Mouse (Mus musculus): ENCODE results near the gene Rasgrf2. TPM values are rescaled to one million over a fixed set of nuclear protein-coding genes. Genes with fewer than 3 reads are reported as not detected.

The Rasgrf2 gene
- polyA plus RNA-seq, 1 experiment, result 3.7 TPM

DNA sequence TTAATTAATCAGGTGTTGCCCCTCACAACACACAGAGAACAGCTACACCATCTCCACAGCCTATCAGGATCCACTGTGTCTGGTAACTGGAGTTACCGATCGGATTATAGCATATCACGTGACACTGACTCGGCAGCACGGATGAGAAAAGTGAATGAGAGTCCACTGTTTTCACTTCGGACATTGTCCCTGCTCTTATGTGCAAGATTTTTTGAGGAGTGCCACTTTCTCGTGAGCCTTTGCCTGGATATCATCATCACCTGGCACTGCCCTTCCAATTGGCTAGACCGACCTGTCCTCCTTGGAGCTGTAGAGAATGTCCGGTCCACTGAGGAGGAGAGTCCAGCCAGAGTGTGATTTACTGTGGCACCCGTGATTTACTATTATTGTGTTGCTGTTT lies 109.3 kb downstream of the Rasgrf2 start:
- H3K27me3 ChIP-seq (replicated peaks; ENCODE audit: control insufficient read depth, insufficient read depth, low read length), result no peaks in the 10 kb centered on the region
- WGBS, result 45% methylated on average over 10 of the region's 10 CpGs
- no peak overlapping the region for H3K27ac ChIP-seq (ENCODE audit: insufficient read depth, low read depth, low read length)
- no peak for TF ChIP-seq CTCF (conservative IDR thresholded peaks at IDR 0.05; ENCODE audit: insufficient read depth, insufficient read length, low read depth, low read length)
- no peak for TF ChIP-seq POLR2A (IDR thresholded peaks at IDR 0.05; ENCODE audit: low read depth, low read length)
- DNase-seq, result no peak
- no peak overlapping the region for H3K4me3 ChIP-seq (ENCODE audit: insufficient read depth, low read depth, low read length)
- H3K36me3 ChIP-seq (ENCODE audit: control insufficient read depth, insufficient read depth, low read length), result no peaks in the 10 kb centered on the region
- no peaks in the 10 kb centered on the region for H3K4me1 ChIP-seq (ENCODE audit: control insufficient read depth, insufficient read depth, low read length)

DNA sequence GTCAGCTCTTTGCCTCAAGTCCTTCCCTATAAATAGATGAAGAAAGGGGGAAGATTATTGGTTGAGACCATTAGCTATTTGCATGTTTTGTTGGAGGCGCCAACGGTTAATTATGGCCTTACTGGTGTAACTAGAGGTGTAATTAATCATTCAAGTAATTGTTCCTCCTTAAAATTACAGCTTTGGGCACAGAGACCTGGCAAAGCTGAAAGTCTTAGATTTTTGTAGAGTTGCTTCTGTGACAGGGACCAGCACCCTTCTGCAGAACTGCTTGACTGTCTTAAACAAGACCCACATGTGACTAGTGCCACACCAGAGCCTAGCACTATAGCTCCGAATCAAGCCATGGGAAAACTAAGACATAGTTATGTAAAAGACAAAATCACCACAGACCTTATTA lies 134.5 kb downstream of the Rasgrf2 start:
- no peaks in the 10 kb centered on the region for H3K27me3 ChIP-seq (replicated peaks; ENCODE audit: control insufficient read depth, insufficient read depth, low read length)
- no peak overlapping the region for H3K4me3 ChIP-seq (ENCODE audit: insufficient read depth, low read depth, low read length)
- no peaks in the 10 kb centered on the region for H3K36me3 ChIP-seq (ENCODE audit: control insufficient read depth, insufficient read depth, low read length)
- H3K27ac ChIP-seq (ENCODE audit: insufficient read depth, low read depth, low read length), result no peak overlapping the region
- DNase-seq, result no peak
- no peak for TF ChIP-seq CTCF (conservative IDR thresholded peaks at IDR 0.05; ENCODE audit: insufficient read depth, insufficient read length, low read depth, low read length)
- TF ChIP-seq POLR2A (IDR thresholded peaks at IDR 0.05; ENCODE audit: low read depth, low read length), result no peak
- no peaks in the 10 kb centered on the region for H3K4me1 ChIP-seq (ENCODE audit: control insufficient read depth, insufficient read depth, low read length)
- 55% methylated on average over 3 of the region's 3 CpGs for WGBS

DNA sequence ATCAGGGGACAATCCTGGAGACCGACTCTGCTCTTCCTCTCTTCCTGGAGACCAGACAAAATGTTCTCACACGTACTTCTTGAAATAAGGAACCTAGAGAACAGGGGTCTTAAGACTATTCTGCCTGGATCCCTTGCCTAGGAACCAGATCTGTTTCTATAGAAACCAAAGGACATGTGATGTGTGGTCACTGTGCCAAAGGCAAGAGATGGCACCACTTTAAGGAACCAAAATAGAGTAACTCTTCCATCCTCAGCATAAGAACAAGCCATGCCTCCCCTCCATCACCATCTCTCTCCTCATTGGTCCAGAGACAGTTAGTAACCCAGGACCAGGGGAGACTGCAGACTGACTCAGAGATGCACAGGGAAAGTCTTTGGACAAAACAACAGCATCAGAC lies 140.0 kb downstream of the Rasgrf2 start:
- WGBS, result 83% methylated on average over 2 of the region's 2 CpGs

DNA sequence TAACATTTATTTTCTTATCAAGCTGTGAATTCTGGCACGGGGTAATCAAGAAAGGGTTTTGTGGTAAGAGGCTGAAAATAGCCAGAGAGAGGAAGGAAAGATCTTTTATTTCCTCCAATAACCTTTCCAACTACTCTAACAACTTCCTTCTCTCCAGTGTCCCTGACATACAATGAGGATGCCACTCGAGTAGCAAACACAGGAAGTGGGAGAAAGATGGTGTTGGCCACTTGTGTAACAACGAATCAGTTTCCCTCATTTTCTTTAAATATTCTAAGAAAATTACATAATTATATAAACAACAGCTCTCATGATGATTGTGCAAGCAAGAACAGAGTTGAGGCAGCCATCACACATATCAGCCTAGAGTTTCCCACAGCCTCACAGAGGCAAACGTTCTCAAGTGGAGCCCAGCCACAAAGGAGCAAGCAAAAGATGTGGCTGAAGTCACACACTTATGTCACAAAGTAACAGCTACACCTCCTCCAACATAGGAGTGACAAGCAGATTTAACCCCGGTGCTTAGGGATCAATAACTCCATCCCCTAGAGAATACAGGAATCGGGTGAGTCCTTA lies 140.7 kb downstream of the Rasgrf2 start:
- no peak overlapping the region for H3K4me3 ChIP-seq (ENCODE audit: insufficient read depth, low read depth, low read length)
- no peaks in the 10 kb centered on the region for H3K4me1 ChIP-seq (ENCODE audit: control insufficient read depth, insufficient read depth, low read length)
- no peak for DNase-seq
- TF ChIP-seq CTCF (conservative IDR thresholded peaks at IDR 0.05; ENCODE audit: insufficient read depth, insufficient read length, low read depth, low read length) (no peak), POLR2A (IDR thresholded peaks at IDR 0.05; ENCODE audit: low read depth, low read length) (no peak)
- no peaks in the 10 kb centered on the region for H3K27me3 ChIP-seq (replicated peaks; ENCODE audit: control insufficient read depth, insufficient read depth, low read length)
- no peak overlapping the region for H3K27ac ChIP-seq (ENCODE audit: insufficient read depth, low read depth, low read length)
- H3K36me3 ChIP-seq (ENCODE audit: control insufficient read depth, insufficient read depth, low read length), result no peaks in the 10 kb centered on the region
- 63% methylated on average over 6 of the region's 6 CpGs for WGBS

More for the DNA sequence above, 140.0 kb downstream of the Rasgrf2 start:
- DNase-seq, result no peak
- no peaks in the 10 kb centered on the region for H3K36me3 ChIP-seq (ENCODE audit: control insufficient read depth, insufficient read depth, low read length)
- no peaks in the 10 kb centered on the region for H3K4me1 ChIP-seq (ENCODE audit: control insufficient read depth, insufficient read depth, low read length)
- TF ChIP-seq POLR2A (IDR thresholded peaks at IDR 0.05; ENCODE audit: low read depth, low read length) (no peak), CTCF (conservative IDR thresholded peaks at IDR 0.05; ENCODE audit: insufficient read depth, insufficient read length, low read depth, low read length) (no peak)
- no peak overlapping the region for H3K27ac ChIP-seq (ENCODE audit: insufficient read depth, low read depth, low read length)
- no peak overlapping the region for H3K4me3 ChIP-seq (ENCODE audit: insufficient read depth, low read depth, low read length)
- H3K27me3 ChIP-seq (replicated peaks; ENCODE audit: control insufficient read depth, insufficient read depth, low read length), result no peaks in the 10 kb centered on the region

DNA sequence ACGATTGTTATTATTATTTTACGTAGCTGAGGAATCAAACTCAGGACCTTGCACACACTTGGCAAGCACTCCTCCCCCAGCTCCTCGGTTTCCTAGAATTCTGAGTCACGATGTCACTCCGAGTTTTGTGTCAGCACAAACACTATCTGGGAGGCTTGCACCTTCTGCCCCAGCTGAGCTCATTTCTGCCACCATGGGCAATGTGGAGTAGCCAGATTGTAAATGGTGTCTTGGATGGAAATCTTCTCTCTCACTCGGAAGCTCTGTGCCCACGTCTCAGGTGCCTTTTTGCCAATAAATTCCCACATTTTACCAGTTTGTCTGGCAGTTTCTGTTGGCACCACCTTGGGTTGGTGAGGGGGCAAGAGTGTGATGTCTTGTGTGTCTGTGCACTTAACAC lies 143.1 kb downstream of the Rasgrf2 start:
- no peaks in the 10 kb centered on the region for H3K4me1 ChIP-seq (ENCODE audit: control insufficient read depth, insufficient read depth, low read length)
- H3K36me3 ChIP-seq (ENCODE audit: control insufficient read depth, insufficient read depth, low read length), result no peaks in the 10 kb centered on the region
- H3K4me3 ChIP-seq (ENCODE audit: insufficient read depth, low read depth, low read length), result no peak overlapping the region
- DNase-seq, result no peak
- WGBS, result 85% methylated on average over 7 of the region's 7 CpGs
- H3K27me3 ChIP-seq (replicated peaks; ENCODE audit: control insufficient read depth, insufficient read depth, low read length), result no peaks in the 10 kb centered on the region
- no peak overlapping the region for H3K27ac ChIP-seq (ENCODE audit: insufficient read depth, low read depth, low read length)
- TF ChIP-seq POLR2A (IDR thresholded peaks at IDR 0.05; ENCODE audit: low read depth, low read length) (no peak), CTCF (conservative IDR thresholded peaks at IDR 0.05; ENCODE audit: insufficient read depth, insufficient read length, low read depth, low read length) (no peak)

DNA sequence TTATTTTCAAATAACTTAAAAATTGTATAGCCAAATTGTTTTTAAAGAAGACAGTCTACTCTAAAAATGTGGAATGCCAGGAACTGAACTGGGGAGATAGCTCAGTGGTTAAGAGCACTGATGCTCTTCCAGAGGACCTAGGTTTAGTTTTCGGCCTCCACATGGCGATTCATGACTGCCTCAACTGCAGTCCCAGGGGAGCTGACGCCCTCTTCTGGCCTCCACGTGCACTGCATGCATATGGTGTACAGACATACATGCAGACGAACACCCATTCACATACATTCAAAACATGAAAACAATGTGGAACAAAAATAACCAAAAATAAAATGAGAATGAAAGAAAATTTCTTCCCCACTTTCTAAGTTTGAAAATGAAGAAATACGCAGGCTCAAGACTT lies 144.5 kb downstream of the Rasgrf2 start:
- Histone ChIP-seq H3K4me1 (ENCODE audit: control insufficient read depth, insufficient read depth, low read length) (no peaks in the 10 kb centered on the region), H3K4me3 (ENCODE audit: insufficient read depth, low read depth, low read length) (no peak overlapping the region), H3K27ac (ENCODE audit: insufficient read depth, low read depth, low read length) (no peak overlapping the region), H3K27me3 (replicated peaks; ENCODE audit: control insufficient read depth, insufficient read depth, low read length) (no peaks in the 10 kb centered on the region), H3K36me3 (ENCODE audit: control insufficient read depth, insufficient read depth, low read length) (no peaks in the 10 kb centered on the region)
- TF ChIP-seq CTCF (conservative IDR thresholded peaks at IDR 0.05; ENCODE audit: insufficient read depth, insufficient read length, low read depth, low read length) (0 out of 2 replicates have a peak, but pooled peaks have one; percentile 10), POLR2A (IDR thresholded peaks at IDR 0.05; ENCODE audit: low read depth, low read length) (no peak)
- WGBS, result 94% methylated on average over 6 of the region's 6 CpGs
- DNase-seq, result no peak

DNA sequence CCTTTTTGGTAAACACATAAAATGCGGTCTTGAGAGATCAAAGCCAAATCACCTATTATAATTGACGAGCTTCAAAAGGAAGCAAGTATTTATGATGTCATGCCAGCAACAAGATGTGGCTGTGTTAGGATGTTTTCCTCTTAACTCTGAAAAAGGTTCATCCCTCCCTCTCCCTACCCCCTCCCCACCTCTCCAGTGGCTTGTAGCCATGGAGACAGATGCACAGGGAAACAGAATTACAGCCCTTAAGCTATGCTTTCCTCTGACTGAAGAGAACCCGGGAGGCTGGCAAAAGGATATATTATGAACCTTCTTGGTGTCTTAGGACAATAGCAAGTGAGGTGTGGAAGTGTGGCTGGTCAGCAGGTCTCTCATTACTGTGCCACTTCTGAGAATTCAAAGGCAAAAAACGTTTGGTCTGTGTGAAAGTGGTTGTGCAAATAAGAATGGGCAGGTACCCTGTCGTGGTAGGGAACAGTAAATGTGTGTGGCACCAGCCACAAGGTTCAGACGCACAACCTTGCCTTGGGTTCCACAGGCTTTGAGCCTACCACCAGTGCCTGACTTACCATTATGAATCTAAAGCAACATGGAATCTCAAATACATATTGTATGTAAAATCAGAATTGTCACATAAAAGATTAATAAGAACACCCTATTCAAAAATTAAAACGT lies 145.4 kb downstream of the Rasgrf2 start:
- DNase-seq, result no peak
- Histone ChIP-seq H3K4me3 (ENCODE audit: insufficient read depth, low read depth, low read length) (no peak overlapping the region), H3K4me1 (ENCODE audit: control insufficient read depth, insufficient read depth, low read length) (no peaks in the 10 kb centered on the region), H3K36me3 (ENCODE audit: control insufficient read depth, insufficient read depth, low read length) (no peaks in the 10 kb centered on the region), H3K27ac (ENCODE audit: insufficient read depth, low read depth, low read length) (no peak overlapping the region), H3K27me3 (replicated peaks; ENCODE audit: control insufficient read depth, insufficient read depth, low read length) (no peaks in the 10 kb centered on the region)
- TF ChIP-seq CTCF (conservative IDR thresholded peaks at IDR 0.05; ENCODE audit: insufficient read depth, insufficient read length, low read depth, low read length) (no peak), POLR2A (IDR thresholded peaks at IDR 0.05; ENCODE audit: low read depth, low read length) (no peak)
- WGBS, result 52% methylated on average over 7 of the region's 7 CpGs
